Mouse (Mus musculus): ENCODE data around the gene Baz2b.

Gene Baz2b

DNA sequence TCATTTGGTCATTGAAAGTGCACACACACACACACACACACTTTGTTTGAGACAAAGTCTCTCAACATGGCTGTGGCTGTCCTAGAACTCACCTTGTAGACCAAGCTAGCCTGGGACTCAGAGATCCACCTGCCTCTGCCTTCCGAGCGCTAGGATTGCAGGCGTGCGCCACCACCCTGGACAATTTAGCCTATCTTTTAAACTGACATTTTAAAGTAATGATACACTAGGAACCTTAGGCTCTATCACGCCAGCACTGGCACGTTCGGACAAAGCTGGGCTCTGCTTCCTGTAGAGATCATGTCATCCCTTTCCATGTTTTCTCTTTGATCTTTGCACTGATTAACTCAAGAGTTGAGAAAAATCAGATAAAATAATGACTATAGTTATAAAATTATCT lies 81.0 kb downstream of the Baz2b start:
- DNase-seq (ENCODE audit: low spot score) = no peak

DNA sequence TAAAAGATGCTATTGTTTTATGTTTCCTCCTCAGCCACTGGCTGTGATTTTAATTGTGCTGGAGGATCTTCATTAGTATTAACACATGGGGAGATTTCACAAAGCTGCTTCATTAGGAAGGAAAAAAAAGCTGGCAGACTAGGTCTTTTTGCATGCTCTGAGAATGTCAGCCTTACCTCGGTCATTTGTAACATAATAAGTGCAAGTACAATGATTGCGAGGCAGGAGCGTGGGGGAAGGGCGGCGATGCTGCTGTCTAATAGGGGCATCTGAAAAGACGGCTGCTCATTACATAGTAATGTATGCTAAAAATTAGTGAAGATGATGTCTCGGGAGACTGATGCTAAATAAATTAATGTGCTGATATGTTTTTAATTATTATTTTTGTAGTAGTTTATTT lies 82.8 kb downstream of the Baz2b start:
- no peak for DNase-seq (ENCODE audit: low spot score)

DNA sequence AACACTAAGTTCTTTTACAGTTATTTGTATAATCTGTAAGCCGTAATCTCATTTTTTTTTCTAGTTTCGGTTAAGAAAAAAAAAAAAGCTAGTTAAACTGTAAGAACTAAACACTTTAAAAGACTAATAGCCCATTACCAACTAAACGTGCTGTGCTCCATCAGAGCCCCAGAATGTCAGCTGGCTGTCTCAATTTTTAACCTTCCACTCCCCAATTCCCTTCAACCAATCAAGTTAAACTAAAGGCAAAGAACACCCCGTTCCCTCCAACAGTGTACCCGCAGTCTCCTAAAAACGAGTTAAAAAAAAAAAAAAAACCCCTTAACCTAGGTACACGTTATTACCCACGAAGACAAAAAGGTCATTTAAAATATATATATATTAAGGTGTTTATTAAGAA lies 83.3 kb downstream of the Baz2b start:
- no peak for DNase-seq (ENCODE audit: low spot score)

DNA sequence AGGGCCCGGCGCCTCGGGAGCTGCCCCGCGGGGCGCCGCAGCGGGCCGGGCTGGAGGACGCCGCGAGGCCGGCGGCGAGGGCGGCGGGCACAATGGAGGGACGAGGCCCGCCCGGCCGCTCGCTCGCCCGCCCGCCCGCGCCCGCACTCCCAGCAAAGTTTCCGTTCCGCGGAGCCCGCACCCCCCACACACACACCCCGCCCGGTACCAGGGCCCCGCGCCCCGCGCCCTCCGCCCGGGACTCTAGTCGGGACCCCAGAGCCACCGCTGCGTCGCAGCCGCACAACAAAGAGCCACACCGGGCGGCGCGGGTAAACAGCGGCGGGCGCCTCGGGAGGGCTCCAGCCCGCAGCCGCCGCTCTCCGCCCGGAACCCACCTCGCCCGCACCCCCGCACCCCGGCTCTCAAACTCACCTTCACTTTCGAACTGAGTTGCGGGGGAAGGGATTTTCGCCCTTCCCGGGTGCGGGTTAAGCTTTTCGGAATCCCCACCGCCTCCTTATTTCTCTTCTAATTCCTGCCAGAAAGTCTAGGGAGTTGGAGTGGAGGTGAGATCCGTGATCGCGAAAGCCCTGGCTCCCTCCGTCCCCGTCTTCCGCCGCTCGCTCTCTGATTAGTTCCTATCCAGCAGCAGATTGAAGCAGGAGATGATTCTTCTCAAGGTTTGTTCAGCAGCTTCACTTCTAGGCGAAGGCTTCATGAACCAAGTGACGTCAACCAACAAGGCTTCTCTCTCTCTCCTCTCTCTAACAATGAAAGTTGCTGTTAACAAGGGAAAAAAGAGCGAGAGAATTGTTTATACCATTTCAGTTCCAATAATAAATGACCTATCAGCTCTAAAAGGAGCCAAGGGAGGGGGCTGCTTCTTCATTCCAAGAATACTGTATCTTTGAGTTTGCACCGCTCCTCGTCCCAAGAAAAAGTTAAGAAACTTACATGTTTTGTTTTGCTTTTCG lies 84.3 kb downstream of the Baz2b start:
- no peak for DNase-seq (ENCODE audit: low spot score)

DNA sequence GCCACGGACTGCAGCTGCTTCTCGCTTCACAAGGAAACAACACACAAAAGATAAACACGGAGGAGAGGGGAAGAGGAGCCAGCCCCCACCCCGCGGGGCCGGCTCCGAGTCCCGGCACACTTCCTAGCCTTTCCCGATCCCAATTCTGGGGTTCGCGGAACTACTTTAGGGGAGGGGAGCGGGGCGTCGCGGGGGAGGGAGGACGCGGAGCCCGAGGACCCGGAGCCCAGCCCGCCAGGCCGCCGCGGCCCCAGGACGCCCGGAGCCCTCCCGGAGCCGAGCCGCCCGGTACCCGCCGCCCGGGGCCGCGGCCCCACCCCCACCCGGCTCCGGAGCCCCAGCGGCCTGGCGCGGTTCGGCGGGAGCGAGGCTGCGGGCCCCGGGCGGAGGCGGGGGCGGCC lies 85.0 kb downstream of the Baz2b start:
- no peak for DNase-seq (ENCODE audit: low spot score)

DNA sequence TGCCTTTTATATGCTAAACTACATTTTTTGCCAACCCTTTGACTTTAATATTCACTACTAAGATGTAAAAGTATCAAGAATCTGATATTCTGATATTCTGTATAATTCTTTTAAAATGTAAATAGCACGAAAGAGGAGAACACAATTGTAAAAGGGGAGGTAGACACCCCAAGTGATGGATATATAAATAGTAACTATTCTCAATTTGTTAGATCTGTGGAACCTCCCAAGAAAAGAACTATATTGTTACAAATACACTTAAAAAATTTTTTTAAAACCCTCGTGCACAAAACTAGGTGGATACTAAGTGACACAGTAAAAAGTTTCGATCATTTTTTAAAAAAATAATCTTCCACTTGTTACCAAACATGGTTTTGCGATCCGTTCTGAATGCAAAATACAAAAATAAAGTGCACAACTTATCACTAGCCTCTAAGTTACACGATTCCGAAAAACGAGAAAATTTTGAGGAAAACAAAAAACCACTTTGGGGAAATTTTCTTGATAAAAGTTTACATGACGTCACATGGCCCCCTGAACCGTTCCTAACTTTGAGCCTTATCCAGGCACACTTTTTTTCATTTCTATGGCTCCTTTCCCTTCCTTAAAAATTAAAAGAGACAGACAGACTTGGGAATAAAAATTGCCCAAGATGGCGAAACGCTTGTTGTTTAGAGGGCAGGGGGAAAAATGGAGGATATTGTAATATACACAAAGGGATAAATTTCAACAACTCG lies 85.6 kb downstream of the Baz2b start:
- no peak for DNase-seq (ENCODE audit: low spot score)

DNA sequence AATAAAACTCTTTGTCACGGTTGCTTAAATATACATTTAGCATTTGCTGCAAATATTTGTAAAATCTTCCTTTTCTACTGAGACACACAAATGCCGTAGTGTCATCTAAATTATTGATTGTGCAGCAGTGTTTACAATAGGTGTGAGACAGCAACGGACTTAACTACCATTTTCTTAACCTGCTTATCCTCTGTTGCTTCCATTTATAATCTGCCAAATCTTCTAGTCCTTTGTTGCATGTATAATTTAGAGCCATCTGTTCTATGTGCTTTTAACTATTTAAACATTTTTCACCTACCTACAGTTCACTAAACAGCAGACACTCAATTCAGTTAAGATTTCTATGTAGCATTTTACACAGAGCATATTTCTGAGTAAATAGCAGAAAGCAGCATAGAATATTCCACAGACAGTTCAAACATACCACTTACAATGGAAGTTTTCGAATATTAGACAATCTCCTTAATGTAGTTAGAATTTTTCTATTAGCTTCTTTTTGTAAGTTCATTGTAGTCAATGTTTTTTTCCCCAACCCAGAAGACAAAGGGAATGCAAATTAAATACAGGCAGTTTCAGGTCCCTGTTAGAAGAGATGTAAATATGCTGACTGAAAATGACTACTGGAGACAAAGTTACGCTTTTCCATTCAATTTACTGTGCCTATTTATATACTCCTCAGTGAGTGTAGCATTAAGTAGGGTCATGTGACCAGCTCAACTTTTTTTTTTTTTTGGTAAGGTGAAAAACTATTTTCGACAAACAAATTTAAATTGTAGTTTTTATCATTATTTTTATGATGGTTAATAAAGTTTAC lies 86.4 kb downstream of the Baz2b start:
- no peak for DNase-seq (ENCODE audit: low spot score)

DNA sequence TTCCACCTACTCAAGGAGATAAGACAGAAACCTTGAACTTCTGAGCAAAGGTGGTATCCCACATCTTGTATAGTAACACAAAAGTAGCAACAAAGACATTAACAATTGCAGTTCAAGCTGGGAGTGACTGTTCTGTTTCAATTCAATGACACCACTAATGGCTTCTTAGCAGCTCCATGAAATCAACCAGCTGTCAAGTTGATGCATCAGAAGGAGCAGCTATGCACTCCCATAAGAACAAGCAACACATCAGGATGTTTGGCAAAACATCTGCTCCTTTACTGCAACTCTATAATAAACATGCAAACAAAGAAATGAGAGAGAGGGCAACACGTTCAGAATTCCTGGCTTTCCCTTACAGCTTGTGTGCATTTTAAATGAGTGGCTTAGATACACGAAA lies 87.5 kb downstream of the Baz2b start:
- DNase-seq (ENCODE audit: low spot score) = no peak

DNA sequence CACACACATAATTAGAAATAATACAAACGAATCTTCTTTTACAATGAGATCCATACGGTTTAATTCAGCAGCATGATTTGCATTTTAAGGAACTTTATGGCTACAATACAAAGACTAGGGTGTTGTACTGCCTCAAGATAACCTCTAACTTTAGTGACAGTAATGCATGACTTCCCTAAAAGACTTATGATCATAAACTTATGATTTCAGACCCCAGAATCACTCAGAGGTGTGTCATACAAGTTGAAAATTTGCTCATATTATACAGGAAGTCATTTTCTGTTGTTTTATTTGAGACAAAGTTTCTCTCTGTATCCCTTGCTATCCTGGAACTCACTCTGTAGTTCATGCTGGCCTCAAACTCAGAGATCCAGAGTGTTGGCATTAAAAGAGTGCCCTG lies 89.0 kb downstream of the Baz2b start:
- no peak for DNase-seq (ENCODE audit: low spot score)

DNA sequence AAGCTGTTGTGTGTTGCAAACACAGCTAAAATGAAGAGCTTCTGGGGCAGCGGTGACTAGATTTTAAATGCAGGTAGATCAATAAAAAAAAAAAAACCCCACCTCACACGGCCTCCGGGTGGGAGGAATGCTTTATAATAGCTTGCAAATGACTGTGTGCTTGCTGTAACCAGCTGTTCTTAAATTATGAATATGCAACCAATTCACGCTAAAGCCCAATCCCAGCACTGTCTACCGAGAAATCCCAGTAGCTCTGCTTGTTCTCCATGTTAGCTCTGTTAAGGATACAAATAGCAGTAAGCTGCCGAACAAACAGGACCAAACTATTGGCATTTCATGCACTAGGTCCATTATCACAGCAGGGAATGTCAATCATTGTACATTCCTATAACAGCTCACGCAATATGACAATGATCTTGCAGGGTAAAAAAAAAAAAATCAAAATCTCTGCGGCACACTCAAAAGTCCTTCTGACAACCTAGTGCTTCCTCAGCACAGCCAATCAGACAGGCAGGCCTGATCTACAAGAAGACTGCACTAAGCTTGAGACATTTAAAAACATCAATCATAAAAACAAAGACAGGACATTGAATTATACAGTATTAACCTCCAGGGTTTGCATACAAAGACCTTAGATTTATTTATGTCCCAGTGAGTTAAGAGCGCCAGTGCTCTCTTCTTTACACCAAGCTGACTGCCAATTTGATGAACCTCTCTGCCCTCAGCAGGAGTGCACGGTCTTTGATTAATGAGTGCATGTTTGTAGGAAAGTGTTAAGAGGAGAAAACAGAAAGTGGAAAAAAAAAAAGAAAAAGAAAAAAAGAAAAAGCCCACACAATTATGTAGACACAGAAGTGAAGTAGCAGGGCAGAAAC lies 90.7 kb downstream of the Baz2b start:
- no peak for DNase-seq (ENCODE audit: low spot score)

DNA sequence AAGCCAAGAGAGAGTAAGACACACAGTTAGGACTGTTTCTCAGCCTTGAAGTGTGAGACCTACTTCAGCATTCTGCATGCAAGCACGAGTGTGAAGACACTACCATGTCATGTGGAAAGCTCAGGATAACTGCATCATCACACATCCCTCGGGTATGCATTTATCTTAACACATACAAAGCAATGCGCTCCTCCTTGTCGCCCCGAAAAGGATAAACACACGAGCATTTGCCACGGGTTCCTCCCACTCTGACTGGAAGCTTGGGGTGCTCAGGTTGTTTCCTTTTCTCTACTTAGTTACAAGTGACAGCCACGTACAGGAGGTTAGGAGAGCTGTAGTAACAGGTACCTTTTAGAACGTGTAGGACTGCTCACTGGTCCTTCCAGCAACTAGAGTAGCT lies 91.8 kb downstream of the Baz2b start:
- DNase-seq (ENCODE audit: low spot score) = no peak

DNA sequence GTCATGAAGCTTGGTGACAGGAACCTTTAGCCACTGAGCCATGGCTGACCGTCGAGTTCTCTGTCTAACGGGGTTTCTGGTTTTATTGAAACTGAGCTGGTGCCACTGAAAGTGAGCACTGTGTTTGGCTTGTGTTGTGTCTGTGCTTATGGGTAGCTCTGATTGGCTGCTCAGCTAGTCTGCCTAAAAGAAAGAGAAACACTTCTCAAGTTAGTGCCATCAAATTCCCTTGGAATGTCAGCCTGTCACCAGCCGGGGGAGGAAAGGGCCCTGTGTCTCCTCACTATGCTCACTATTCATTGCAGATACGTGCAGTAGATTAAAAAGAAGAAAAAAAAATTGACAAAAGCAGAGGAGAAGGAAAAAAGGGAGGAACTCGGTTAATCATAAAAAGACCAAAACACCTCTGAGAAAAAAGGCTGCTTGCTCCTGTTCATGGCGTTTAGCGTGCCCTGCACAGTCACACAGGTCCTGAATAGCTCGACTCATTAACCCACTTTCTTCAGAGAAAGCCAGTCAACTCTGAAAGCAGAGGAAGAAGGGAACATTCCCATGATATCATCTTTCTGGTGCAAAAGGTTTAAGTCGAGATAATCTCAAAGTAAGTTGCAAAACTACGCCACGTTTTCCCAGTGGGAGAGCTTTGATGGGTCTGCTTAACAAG lies 93.6 kb downstream of the Baz2b start:
- DNase-seq (ENCODE audit: low spot score) = no peak

DNA sequence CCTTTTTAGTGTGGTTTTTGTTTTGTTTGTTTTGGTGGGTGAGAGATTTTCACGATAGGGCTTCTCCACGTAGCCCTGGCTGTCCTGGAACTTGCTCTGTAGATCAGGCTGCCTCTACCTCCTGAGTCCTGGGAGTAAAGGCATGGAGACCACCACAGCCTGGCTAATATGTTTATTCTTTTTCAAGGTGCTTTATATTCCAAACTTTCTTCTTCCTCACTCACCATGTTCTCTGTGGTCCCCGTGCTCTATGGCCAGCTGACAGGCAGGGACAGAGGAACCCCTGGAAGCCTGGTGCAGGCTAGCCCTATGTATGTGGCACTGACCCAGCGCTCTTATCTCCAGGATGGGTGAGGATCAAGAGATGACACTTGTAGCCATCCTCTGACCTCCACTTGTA lies 94.7 kb downstream of the Baz2b start:
- no peak for DNase-seq (ENCODE audit: low spot score)

DNA sequence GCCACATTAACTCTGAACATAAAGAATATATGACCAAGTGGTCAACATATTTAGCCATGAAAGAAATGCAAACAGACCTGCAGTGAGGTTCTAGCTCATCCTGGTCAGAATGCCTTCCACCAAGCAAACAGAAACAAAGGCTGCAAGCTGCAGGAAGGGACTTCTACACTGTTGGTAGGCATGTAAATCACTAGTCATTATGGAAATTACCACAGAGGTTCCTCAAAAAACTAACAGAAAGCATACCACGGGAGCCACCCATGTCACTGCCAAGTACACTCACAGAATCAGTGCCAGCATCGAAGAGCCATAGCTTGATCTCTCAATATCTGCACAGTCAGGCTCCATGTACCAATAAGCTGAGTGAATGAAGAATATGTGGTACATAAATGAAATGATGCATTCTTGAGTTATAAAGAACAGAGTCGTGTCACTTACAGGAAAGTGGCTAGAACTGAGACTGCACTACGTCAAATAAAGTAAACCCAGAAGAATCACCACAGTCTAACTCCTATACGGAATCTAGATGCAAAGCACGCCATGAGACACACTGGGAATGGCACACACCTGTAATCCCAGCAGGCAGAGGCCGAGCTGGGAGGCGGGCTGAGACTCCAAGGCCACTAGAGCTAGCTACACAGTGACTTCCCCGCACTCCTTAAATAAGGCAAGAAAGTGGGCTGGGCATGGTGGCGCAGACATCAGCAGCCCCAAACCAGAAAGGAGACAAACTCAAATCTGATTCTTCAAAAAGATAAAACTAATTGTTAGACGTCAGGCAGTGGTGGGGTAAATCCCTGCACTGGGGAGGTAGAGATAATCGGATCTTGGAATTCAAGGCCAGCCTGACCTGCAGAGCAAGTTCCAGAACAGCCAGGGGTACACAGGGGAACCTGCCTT lies 95.7 kb downstream of the Baz2b start:
- no peak for DNase-seq (ENCODE audit: low spot score)

DNA sequence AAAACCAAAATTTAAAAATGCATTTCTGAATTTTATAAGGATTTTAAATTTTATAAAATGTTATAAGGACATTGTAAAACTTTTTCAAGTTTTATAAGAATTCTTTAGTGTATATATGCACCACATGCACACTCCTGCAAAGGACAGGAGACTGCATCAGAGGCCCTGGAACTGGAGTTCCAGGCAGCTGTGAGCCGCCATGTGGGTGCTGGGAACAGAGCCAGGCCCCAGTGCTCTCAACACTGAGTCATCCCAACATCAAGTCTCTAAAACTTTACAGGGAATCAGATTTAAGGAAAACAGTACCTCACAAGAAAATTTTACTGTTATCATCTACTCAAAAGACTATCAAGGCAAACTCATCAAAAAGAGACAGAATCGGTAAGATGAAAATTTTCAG lies 97.5 kb downstream of the Baz2b start:
- DNase-seq (ENCODE audit: low spot score) = no peak

DNA sequence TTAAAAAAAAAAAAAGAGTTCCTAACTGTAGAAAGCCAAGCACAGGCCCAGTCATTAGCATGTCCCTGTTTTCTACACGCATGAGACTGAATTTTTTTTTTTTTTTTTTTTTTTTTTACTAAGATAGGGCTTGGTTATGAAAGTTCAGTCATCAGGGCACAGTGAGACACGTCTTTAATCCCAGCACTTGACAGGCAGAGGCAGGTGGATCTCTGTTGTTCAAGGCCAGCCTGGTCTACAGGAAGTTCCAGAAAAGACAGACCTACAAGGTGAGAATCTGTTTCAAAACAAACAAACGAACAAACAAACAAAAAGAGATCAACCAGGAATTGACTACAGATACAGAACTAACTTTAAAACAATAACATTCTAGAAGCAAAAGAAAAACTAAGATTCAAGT lies 100.6 kb downstream of the Baz2b start:
- no peak for DNase-seq (ENCODE audit: low spot score)

DNA sequence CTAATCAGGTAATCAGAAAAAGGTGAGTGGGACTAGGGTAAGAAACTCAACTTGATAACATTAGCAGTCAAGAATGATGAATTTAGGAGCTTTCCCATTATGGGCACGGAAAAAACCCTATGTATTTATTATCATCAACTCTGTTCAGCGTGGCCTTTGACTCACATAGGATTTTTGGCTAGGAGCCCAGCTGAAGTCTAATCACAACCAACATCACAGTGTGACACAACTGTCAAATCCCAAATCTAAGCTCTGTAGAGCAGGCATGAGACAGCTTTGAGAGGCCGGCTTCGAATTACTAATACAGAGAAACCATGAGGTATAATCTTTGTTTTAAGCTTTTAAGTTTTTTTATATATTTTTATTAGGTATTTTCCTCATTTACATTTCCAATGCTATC lies 113.0 kb downstream of the Baz2b start:
- DNase-seq (ENCODE audit: low spot score) = no peak

DNA sequence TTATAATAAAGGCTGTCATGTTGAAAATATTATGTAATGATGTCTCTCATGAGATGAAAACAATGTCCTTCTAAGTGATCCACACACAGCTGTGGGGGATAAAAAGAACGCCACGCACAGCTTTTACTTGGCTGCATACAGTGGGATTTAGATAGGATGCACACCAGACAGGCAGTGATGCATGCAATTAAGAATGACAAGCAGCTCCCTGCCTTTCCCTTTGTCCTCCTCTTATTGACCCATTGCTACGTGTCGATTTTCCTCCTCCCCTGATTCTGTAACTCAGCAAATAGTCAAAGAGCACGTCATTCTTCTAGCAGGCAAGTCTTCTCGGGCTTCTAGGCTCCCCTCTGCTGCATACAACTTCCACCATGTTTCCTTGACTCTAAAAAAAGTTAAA lies 119.4 kb downstream of the Baz2b start:
- no peak for DNase-seq (ENCODE audit: low spot score)

DNA sequence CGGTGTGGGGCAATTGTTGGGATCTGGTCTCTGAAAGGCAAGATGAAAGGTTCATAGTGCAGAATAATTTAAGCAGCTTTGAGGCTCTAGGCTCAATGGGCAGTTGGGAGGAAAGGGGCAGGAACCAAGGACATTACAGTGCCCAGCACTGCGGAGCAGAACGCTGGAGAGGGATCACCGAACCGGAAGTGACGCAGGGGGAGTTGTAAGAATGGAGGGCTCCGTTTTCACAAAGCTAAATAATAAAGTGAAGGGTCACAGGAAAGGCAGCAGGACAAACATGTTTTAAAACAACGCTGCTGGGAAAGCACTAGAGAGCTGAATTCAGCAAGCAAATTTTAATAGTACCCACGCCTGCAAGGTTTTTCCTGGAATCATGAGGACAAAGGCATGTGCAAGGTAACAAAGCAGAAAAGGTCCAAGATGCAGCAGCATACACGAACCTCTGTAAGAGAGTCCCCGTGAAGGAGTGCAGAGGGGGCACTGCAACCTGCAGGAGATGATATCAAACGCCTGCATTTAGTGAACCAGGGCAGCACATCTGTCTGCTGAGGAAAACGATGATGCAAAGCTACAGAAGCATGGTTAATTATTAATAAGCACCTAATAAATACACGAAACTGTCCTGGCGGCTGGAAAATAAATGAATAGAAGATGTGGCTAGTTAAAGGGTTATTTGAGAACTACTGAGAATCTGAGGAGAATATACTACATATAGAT lies 120.0 kb downstream of the Baz2b start:
- DNase-seq (ENCODE audit: low spot score) = no peak

All from urinary bladder, postnatal 10 days (tissue).